Mouse (Mus musculus): ENCODE results near the gene Atg2b. TPM values are rescaled to one million over a fixed set of nuclear protein-coding genes. Genes with fewer than 3 reads are reported as not detected.

Atg2b gene
- polyA plus RNA-seq, 1 experiment = 12.6 TPM

GRCm38 (mm10) chr12:105583484-105583883 lies 101.5 kb downstream of the Atg2b start:
- 20% methylated on average over 2 of the region's 2 CpGs for WGBS
- TF ChIP-seq CTCF (IDR thresholded peaks at IDR 0.05; ENCODE audit: insufficient read depth, low read length) = no peak
- no peak for TF ChIP-seq POLR2A (IDR thresholded peaks at IDR 0.05; ENCODE audit: borderline replicate concordance, extremely low read depth, low read depth, low read length)
- no peak for DNase-seq
- Histone ChIP-seq H3K4me1 (ENCODE audit: control insufficient read depth, insufficient read depth, low read length) (no peaks in the 10 kb centered on the region), H3K4me3 (replicated peaks; ENCODE audit: extremely low read depth, low read depth, low read length) (no peak overlapping the region)

- DNase-seq = no peak
- Histone ChIP-seq H3K4me1 (ENCODE audit: control insufficient read depth, insufficient read depth, low read length) (no peaks in the 10 kb centered on the region), H3K4me3 (replicated peaks; ENCODE audit: extremely low read depth, low read depth, low read length) (no peak overlapping the region)
- WGBS = 79% methylated on average over 9 of the region's 9 CpGs
- TF ChIP-seq POLR2A (IDR thresholded peaks at IDR 0.05; ENCODE audit: borderline replicate concordance, extremely low read depth, low read depth, low read length) (no peak), CTCF (IDR thresholded peaks at IDR 0.05; ENCODE audit: insufficient read depth, low read length) (no peak)
Observed at GRCm38 (mm10) chr12:105582486-105582885, 102.5 kb downstream of the Atg2b start.

GRCm38 (mm10) chr12:105580490-105580889 lies 104.5 kb downstream of the Atg2b start:
- WGBS = 58% methylated on average over 17 of the region's 17 CpGs
- Histone ChIP-seq H3K4me1 (ENCODE audit: control insufficient read depth, insufficient read depth, low read length) (no peaks in the 10 kb centered on the region), H3K4me3 (replicated peaks; ENCODE audit: extremely low read depth, low read depth, low read length) (no peak overlapping the region)
- no peak for DNase-seq
- TF ChIP-seq POLR2A (IDR thresholded peaks at IDR 0.05; ENCODE audit: borderline replicate concordance, extremely low read depth, low read depth, low read length) (no peak), CTCF (IDR thresholded peaks at IDR 0.05; ENCODE audit: insufficient read depth, low read length) (no peak)

- DNase-seq = no peak
- H3K4me1 ChIP-seq (ENCODE audit: control insufficient read depth, insufficient read depth, low read length) = no peaks in the 10 kb centered on the region
- H3K4me3 ChIP-seq (replicated peaks; ENCODE audit: extremely low read depth, low read depth, low read length) = no peak overlapping the region
- WGBS = 85% methylated on average over 4 of the region's 4 CpGs
- no peak for TF ChIP-seq CTCF (IDR thresholded peaks at IDR 0.05; ENCODE audit: insufficient read depth, low read length)
- no peak for TF ChIP-seq POLR2A (IDR thresholded peaks at IDR 0.05; ENCODE audit: borderline replicate concordance, extremely low read depth, low read depth, low read length)
Observed at GRCm38 (mm10) chr12:105574356-105574755, 110.7 kb downstream of the Atg2b start.

GRCm38 (mm10) chr12:105572622-105573021 lies 112.4 kb downstream of the Atg2b start:
- TF ChIP-seq POLR2A (IDR thresholded peaks at IDR 0.05; ENCODE audit: borderline replicate concordance, extremely low read depth, low read depth, low read length) = no peak
- TF ChIP-seq CTCF (IDR thresholded peaks at IDR 0.05; ENCODE audit: insufficient read depth, low read length) = no peak
- no peak for DNase-seq
- H3K4me3 ChIP-seq (replicated peaks; ENCODE audit: extremely low read depth, low read depth, low read length) = no peak overlapping the region
- WGBS = 86% methylated on average over 2 of the region's 2 CpGs
- H3K4me1 ChIP-seq (ENCODE audit: control insufficient read depth, insufficient read depth, low read length) = no peaks in the 10 kb centered on the region

GRCm38 (mm10) chr12:105571867-105572266 lies 113.1 kb downstream of the Atg2b start:
- WGBS = 85% methylated on average over 3 of the region's 3 CpGs
- DNase-seq = no peak
- Histone ChIP-seq H3K4me3 (replicated peaks; ENCODE audit: extremely low read depth, low read depth, low read length) (no peak overlapping the region), H3K4me1 (ENCODE audit: control insufficient read depth, insufficient read depth, low read length) (no peaks in the 10 kb centered on the region)
- TF ChIP-seq CTCF (IDR thresholded peaks at IDR 0.05; ENCODE audit: insufficient read depth, low read length) (no peak), POLR2A (IDR thresholded peaks at IDR 0.05; ENCODE audit: borderline replicate concordance, extremely low read depth, low read depth, low read length) (no peak)

Other genes starting within 250 kb of the Atg2b start
- 6.3 and 8.2 TPM in 2 replicates for gene D430019H16Rik, start 231.4 kb downstream of the Atg2b start, polyA plus RNA-seq (2012; rRNA removed)
- gene Bdkrb2, start 122.0 kb downstream of the Atg2b start, polyA plus RNA-seq (2012; rRNA removed) = 3.7 and 4.8 TPM in 2 replicates
- gene Bdkrb1, start 82.1 kb downstream of the Atg2b start, polyA plus RNA-seq (2012; rRNA removed) = 2.9 and 6.0 TPM in 2 replicates
- 7.3 and 10.9 TPM in 2 replicates for gene Gskip, start 382 bp downstream of the Atg2b start, polyA plus RNA-seq (2012; rRNA removed)
- gene Ak7, start 20.8 kb upstream of the Atg2b start, polyA plus RNA-seq (2012; rRNA removed) = 5.0 and 7.1 TPM in 2 replicates
- 40.4 and 51.8 TPM in 2 replicates for gene Papola, start 99.5 kb upstream of the Atg2b start, polyA plus RNA-seq (2012; rRNA removed)